Mouse (Mus musculus): ENCODE results near the gene Lpar6.

Lpar6 gene

DNA sequence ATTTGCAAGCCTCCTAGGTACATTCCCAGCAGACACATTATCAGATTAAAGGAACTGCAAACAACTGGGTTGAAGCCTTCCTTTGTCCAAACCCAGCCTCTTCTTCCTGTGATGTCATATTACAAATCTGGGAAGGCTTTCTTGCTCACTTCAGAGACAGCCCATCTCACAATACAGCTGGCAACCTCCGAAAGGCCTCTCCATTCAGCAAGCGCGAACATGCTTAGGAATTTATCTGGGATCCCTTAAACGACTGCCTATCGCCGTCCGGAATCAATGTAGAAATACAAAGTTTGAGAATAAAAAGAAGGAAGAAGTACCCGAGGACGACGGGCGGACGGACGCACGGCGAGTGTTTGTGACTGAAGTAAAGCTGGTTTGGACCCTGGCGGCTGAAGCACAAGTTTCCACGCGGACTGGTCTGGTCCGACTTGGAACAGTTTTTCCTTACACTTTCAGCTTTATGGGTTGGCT, at the start of gene Lpar6:
Gene Lpar6, plus strand, starts transcription at position 48 of the 474 bp plus-strand sequence.
- in situ Hi-C loops (cut with MboI, MseI): loop anchor here (5.0 kb wide), 1 partner anchor 121 kb away; no protein-coding TSS in a partner anchor

DNA sequence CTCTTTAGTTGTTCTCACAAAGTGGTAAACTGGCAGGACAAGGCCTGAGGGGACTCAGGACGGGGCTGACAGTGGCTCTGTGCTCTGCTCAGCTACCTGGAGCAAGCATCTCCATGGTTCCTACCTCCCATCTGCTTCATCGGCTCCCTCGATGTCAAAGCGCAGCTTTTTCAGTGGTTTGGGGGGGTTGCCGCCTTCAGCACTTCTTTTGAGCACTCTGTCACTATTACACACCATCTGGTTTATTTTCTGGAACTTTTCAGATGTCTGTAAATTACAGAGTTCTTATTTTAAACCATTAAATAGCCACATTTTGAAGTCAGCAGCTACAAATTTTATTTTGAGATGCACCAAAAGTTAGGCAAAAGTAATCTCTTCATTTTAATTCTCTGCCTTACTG, 38.6 kb upstream of the Lpar6 start:
- in situ Hi-C loops (cut with MboI, MseI): no loop called here

DNA sequence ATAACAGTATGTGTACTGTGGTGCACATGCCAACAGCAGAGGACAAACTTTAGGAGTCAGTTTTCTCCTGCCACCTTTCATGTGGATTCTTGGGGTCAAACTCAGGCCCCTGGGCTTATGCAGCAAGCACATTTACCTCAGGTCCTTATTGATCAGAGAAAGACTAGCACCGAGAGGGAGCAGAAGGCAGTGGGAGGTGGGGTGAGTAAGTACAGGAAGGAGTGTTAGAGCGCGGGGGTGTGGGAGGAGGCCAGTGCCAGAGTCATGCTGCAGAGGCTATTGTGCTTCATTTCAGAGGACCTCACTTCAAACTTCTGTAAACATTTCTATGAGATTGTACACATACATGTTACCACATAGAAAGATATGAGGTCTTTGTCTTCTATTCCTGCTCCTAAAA, 36.2 kb upstream of the Lpar6 start:
- in situ Hi-C loops (cut with MboI, MseI): loop anchor here (10.0 kb wide), 1 partner anchor 103 kb away; no protein-coding TSS in a partner anchor

DNA sequence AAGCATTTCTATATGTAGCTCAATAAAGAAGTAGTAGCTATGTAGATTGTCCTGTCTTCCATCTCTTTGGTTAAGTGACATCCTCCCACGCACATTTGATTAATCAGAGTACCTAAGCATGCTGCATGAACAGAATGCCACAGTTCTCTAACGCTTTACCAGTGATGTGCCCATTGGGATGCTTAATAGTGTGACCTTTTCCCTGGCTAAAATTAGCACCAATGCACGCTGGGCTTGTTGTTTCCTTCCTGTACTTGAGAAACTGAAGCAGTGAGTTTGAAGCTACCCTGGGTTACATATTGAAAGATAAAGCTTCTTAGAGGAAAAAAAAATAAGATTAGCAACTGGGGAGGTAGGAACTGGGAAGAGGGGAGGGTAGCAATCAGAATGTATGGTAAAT, 33.7 kb upstream of the Lpar6 start:
- in situ Hi-C loops (cut with MboI, MseI): loop anchor here (10.0 kb wide), 1 partner anchor 101 kb away; no protein-coding TSS in a partner anchor

DNA sequence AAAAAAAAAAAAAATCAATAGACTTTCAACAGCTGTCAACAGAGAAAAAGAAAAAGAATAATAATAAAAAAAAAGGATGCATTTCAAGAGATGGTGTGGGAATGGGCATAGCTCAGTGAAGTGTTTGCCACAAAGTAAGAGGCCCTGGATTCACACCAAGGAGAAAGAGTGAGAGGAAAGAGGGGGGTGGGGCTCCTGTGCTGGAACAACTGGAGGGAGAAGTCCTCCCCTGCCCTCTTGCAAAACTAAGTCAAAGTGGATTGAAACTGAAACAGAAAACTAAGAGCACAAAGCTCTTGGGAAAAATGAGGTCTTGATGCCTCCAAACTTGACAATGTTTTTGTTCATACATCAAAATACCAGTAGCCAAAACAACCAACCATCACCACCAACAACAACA, 28.4 kb upstream of the Lpar6 start:
- in situ Hi-C loops (cut with MboI, MseI): loop anchor here (5.0 to 10.0 kb wide), 2 partner anchors 96 to 197 kb away; no protein-coding TSS in a partner anchor

DNA sequence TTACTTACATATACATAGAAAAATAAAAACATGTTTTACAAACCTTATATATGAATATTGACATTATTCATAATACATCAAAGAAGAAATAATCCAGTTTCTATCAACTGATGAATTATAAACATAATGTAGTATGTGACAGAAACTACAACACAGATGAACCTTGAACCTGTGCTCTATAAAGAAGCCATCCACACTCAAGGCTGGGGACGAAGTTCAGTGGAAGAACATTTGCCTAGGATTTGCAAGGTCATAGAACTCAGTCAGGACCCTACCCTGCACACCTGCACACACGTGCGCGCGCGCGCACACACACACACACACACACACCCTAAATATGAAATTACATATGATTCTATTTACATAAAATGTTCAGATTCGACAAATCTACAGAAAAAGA, 27.5 kb upstream of the Lpar6 start:
- in situ Hi-C loops (cut with MboI, MseI): no loop called here

DNA sequence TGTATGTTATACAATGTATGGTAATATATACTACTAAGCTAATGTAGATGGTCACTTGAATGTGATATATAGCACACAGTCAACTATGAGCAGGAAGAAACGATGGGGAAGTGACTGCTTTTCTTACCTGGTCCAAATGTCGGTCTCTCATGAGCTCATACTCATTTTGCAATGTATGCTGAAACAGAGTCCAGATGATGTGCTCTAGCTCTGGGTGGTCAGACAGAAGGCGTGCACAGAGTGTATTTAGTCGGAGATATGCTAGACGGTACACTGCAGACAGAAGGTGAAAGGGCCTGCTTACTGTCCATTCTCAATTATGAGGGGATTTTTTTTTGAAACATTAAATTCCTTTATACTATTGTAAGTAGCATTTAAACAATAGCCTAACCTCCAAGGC, 26.2 kb upstream of the Lpar6 start:
- in situ Hi-C loops (cut with MboI, MseI): no loop called here

DNA sequence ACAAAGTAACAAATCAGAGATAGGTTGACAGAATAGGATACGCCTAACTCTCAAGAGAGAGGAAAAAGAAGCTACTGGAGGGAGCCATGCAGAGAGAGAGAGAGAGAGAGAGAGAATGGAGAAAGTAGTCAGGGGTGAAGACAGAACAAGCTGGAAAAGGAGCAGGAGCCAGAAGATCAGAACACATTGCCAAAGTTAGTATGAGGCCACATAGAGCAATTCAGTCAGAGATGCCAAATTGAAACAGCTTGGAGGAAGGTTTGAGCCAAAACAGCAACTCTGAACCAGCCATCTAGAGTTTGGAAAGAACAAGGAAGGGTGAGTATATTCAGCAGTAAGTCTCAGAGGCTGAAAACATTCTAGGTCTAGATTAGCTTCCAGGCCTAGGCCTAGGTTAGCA, 20.6 kb upstream of the Lpar6 start:
- in situ Hi-C loops (cut with MboI, MseI): no loop called here

DNA sequence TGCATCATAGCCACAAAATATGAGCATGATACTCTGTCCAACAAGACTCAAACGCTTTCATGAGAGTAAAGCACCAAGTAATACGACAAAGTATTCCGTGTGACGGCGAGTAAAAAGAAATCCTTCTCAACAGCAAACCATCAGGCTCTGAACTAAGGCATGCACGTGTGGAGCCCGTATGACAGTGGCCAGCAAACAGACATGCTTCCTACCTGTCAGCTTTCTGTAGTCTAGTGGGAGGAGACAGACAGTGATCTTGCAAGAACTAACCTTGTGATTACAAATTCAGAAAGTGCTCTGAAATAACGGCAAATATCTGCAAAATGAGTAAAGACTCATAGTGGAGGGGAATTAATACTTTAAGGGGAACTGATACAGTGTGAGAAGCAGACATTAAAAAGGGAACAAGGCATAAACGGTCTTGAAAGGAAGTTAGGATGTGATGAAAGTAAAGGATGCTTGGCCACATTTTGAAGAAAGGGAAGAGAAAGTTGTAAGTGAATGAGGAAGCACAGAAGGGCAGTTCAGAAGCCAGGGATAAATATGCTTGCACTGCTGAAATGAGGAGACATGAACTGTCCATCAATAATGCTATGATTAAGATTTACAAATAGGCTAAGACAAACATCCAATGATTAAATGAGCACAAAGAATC, 15.3 kb upstream of the Lpar6 start:
- in situ Hi-C loops (cut with MboI, MseI): no loop called here

DNA sequence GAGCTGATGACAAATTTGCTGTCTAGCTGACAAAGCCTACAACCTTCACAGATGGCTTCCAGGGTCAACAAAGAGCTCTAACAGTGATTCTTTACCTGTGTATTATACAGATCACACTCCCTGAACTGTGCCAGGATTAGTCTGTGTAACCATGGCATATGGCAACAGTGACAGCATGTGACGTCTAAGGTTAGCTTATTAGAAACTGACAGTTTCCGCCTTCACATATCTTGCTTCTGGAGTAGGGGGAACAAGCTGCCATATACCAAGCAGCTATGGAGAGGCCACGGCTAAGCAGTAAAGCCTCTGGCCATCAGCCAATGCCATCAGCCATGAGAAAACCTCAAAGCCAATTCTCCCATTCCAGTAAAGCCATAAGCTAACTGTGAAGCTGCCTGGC, 11.3 kb upstream of the Lpar6 start:
- in situ Hi-C loops (cut with MboI, MseI): no loop called here

DNA sequence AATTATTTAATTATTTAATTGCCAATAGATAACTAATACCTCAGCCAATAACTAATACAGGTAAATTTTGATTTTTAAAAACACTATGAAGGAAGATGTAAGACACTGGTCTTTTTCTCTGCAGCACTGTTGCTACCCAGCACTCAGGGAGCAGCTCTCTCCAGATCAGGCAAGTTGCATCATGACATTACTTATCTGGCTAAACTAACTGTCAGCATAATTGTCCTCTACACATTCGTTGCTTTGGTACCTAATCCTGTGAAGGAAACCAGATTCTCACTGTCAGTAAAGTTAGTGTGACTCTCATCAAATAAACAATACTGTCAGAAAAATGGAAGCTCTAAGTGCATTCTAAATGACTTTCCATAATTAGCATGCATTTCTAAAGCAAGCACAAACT, 10.8 kb upstream of the Lpar6 start:
- in situ Hi-C loops (cut with MboI, MseI): no loop called here

DNA sequence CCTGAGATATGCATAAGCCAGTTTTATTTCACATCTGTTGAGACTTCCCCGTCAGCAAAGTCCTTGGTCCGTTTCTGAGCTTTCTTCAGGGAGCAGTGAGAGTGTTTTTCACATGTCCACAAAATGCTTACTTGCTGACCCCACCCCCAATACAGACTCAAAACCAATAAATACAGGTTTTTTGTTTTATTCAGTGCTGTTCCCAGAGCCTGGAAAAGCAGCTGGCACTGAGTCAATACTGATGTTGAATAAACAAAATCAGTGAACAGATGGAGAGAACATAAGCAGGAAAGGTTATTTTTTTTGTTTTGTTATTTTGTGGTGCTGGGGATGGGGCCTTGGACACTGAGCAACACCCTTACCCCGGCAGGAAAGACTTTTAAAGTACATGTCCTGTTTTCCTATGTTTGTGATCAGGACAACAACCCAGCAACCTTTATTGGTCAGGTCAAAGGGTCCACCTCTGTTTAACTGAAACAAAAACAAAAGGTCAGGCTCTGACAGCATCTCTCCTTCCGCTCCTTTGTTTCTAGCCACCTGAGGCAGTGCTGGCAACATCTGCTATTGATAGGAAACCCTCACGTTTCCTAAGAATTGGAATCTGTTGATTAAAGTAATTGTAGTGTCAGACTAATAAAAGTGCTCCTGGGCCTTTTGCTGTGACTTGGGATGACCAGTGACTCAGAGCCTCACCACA, 6.3 kb upstream of the Lpar6 start:
- in situ Hi-C loops (cut with MboI, MseI): no loop called here

DNA sequence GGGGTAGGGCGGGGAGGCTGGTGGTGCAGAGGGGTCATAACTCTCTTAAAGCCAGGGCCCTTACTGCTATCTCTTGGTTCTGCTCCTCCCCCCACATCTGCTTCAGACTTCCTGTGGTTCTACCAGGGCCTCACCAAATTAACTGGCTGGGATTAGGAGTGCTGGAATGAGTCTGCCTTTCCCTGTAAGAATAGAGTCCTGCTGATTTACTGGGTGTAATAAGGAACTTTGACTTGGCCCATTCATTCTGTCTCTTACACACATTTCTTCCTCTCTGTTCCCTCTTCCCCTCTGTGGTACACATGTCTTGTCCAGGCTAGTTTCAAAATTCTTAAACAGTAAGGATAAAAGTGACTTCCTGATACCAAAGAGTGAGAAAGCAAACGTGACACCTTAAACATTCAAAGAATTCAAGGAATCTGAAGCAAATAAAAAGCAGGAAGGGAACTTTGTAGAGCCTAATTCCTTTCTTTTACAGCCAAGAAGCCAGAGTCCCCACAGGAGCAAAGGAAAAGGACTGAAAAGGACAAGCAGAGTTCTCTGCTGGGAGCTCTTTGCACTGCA, 3.1 kb upstream of the Lpar6 start:
- in situ Hi-C loops (cut with MboI, MseI): loop anchor here (5.0 kb wide), 1 partner anchor 117 kb away; no protein-coding TSS in a partner anchor

DNA sequence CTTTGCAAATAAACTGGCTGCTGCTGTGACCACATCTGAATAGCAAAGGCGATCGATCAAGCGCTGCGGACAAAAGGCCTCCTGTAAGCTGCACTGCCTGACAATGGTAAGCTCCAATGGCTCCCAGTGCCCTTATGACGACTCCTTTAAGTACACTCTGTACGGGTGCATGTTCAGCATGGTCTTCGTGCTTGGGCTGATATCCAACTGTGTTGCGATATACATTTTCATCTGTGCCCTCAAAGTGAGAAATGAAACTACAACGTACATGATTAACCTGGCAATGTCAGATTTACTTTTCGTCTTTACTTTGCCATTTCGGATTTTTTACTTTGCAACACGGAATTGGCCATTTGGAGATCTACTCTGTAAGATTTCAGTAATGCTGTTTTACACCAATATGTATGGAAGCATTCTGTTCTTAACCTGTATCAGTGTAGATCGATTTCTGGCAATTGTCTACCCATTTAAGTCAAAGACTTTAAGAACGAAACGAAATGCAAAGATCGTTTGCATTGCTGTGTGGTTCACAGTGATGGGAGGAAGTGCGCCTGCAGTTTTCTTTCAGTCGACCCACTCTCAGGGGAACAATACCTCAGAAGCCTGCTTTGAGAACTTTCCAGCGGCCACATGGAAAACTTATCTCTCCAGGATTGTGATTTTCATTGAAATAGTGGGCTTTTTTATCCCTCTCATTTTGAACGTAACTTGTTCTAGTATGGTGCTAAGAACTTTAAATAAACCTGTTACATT, 979 bp downstream of the Lpar6 start:
- in situ Hi-C loops (cut with MboI, MseI): loop anchor here (5.0 kb wide), 1 partner anchor 121 kb away; no protein-coding TSS in a partner anchor

DNA sequence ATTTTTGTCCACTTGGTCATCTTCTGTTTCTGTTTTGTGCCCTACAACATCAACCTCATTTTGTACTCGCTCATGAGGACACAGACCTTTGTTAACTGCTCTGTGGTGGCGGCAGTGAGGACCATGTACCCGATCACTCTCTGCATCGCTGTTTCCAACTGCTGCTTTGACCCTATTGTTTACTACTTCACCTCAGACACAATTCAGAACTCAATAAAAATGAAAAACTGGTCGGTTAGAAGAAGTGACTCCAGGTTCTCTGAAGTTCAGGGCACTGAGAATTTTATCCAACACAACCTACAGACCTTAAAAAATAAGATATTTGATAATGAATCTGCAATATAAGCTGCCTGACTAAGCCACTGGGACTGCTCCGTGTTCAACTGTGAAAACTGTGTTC, 1.6 kb downstream of the Lpar6 start:
- in situ Hi-C loops (cut with MboI, MseI): loop anchor here (5.0 kb wide), 1 partner anchor 122 kb away; no protein-coding TSS in a partner anchor

DNA sequence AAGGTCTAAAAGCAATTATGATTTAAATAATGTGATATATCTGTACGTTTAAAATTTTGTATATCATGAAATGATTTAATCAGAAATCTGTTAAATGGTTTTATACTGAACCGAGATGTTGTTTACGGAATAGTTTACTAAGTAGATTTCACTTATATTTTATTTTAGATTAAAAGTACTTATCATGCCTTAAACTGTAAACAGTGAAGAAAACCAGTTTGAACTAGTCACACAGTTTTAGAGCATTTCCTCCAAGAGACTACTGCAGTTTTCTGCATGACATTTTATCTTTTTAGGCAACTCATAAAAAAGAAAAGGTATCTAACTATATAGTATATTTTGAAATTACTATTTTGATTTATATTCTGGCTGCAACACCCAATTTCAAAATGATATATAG, 2.2 kb downstream of the Lpar6 start:
- in situ Hi-C loops (cut with MboI, MseI): loop anchor here (5.0 kb wide), 1 partner anchor 123 kb away; no protein-coding TSS in a partner anchor

DNA sequence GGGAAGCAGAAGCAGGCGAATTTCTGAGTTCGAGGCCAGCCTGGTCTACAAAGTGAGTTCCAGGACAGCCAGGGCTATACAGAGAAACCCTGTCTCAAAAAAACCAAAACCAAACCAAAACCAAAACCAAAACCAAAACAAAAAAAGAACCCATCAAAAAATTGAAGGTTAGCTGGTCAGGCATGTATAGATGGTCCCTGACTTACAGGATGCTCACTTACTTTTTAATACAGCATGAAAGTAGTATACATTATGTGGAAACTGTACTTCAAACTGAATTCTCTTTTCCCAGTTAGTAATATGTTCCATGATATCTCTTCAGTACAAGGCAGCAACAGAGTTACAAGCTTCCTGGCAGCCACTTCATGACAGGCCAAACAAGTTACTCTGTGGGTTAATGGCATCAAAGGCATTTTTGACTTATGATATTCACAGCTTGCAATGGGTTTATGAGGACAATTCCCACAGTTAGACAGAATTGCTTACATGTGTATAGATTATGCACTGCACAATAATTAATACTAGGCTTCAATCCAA, 6.4 kb downstream of the Lpar6 start:
- in situ Hi-C loops (cut with MboI, MseI): no loop called here

DNA sequence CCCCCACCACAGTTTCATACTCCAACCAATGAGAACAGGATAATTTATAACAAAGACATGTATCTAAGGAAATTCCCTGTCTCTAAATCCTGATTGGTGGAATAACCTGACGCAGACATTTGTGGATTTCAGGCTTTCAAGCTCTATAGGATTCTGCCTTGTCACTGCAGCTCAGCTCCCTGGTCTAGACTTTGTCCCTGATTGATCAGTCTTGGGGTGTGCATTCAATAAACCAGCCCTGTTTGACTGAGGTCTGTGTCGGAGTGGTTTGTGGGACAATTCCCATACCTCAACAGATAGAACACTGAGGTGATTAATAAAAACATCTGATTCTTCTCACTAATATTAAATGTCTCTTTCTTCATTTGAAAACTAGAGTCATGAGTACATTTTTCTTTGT, 12.4 kb downstream of the Lpar6 start:
- in situ Hi-C loops (cut with MboI, MseI): no loop called here

DNA sequence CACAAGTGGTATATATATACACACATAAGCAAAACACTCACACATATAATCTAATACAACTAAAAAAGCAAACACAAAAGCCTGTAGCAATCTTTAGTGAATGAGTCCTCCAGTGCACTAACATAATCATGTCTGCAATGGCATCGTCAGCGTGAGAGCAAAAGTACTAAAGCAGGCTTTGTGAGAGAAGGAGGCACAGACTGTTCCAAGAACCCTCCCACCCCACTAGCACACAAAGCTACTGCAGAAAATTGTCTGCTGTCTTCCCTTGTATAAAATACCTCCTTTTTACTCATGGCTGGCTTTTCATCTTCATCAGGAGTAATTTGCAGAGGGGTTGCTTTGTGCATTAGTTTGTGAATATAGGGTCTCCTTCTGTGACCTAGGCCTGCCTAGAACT, 14.6 kb downstream of the Lpar6 start:
- in situ Hi-C loops (cut with MboI, MseI): no loop called here

DNA sequence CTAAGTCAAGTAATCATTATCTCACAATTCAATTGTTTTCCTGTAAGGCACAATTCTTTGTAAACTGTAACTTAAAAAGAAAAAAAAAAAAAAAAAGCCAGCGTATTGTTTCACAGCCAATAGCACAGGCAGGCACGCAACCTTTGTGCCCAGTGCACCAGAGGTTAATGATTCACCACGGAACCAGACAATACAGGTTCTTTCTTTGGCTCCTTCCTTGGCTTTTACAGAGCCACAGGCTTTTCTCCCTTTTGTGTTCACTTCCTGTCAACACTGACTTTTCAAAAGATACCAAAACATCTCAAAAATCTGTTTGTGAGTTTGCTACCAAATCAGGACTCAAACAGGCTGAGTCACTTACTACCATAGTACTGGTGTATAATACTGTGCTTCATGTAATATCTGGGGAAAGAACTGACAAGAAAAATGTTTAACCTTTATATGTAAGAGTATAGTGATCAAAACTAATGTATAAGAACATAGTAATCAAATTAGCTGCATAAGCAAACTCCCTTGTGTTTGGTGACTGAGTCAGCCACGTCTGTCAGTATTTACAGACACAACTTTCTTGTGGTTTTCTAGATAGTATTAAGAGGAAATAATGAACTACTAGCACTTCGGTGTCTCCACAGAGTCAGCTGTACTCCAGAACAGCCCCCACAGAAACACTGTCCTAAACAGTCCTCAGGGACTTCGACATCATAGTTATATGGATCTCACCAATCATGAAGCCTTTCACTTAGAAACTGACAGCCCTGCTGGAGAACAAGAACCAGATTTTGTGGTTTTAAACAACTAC, 16.0 kb downstream of the Lpar6 start:
- in situ Hi-C loops (cut with MboI, MseI): no loop called here

DNA sequence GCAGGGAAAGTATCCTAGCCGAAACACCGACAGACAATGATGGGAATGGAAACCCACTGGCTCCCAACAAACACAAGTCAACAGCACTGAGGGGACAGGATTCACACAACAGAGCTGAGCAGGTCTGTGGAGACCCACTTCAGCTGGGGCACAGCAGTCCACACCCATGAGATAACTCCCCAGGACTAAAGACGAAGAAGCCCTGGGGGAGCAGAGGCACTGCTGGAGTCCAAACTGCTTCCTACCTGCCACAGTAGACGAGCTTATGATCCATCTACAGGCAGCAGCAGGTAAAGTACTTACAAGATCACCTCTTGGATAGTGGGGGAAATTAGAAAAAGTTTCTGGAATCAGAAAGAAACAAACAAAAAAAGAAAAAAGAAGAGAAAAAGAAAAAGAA, 16.7 kb downstream of the Lpar6 start:
- in situ Hi-C loops (cut with MboI, MseI): no loop called here

Data from regulatory T cell (primary cell).